19 mouse cellular contexts compared by ENCODE assay signal in the genomic region with DNA sequence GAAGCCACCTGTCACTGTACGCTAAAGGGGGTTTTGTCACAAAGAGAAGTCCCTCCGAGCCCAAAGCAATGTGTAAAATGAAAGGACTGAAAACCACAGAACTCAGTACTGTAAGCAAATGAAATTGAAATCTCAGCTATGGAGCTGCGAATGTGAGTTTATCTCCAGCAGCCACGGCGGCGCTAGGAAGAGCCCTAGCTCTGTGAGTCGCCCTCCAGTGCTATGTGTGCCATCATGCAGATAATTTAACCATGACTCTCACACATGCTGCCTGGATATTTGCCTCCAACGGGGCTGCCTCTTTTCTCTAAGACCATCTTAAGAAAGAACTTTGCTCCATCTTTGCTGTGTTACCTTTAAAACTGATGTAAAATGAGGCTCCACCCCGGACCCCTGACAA. TPM values are rescaled to one million over a fixed set of nuclear protein-coding genes. Genes with fewer than 3 reads are reported as not detected.
A peak's percentile ranks its signal among the peaks of the same experiment; 100 is the strongest.
DNase-seq lines count a peak whose midpoint lies in the region; ATAC-seq and TF ChIP-seq lines count a peak whose summit lies in the region.
"Had no signal": no experiment of that assay in that cellular context is flagged by ENCODE, and none has a peak within 500 bp of the region (broad histone marks: within the 10 kb centered on the region; RNA-seq: fewer than 3 reads in every experiment).

No protein-coding gene starts in this region.

- peak overlapping the region; percentile 37 for H3K4me2 ChIP-seq in heart, embryonic 14.5 days (ENCODE audit: low read length)
- H3K4me2 ChIP-seq: forebrain, embryonic 12.5 days; midbrain, embryonic 12.5 days; neural tube, embryonic 12.5 days had no signal

- H3K27me3 ChIP-seq in heart, embryonic 14.5 days (ENCODE audit: control insufficient read depth, insufficient read depth, low read length) = no peaks in the 10 kb centered on the region
- H3K27me3 ChIP-seq: forebrain, embryonic 12.5 days; midbrain, embryonic 12.5 days; neural tube, embryonic 12.5 days had no signal

- 0 out of 2 replicates have a peak, but pooled peaks have one; percentile 1 for TF ChIP-seq CTCF in cortical plate, adult 2 months (IDR thresholded peaks at IDR 0.05; ENCODE audit: extremely low read depth, insufficient read depth, low read length)

- H3K27ac ChIP-seq in heart, embryonic 14.5 days (replicated peaks in 1 of 2; ENCODE audit: control insufficient read depth in 1 of 2, insufficient read depth in 1 of 2, low read depth in 2 of 2, low read length in 2 of 2) = no peak overlapping the region
- H3K27ac ChIP-seq in cortical plate, adult 2 months (ENCODE audit: insufficient read depth, low read length) = no peak overlapping the region
- H3K27ac ChIP-seq: forebrain, embryonic 12.5 days; midbrain, embryonic 12.5 days; neural tube, embryonic 12.5 days had no signal

- no peak for TF ChIP-seq POLR2A in cortical plate, adult 2 months (IDR thresholded peaks at IDR 0.05; ENCODE audit: extremely low read depth, insufficient read depth, low read length)

- peaks cover 0 to 4% of the 10 kb centered on the region in 2 experiments; a peak in 1 of 4 replicates for H3K4me1 ChIP-seq in heart, embryonic 14.5 days (ENCODE audit: control insufficient read depth in 2 of 2, insufficient read depth in 2 of 2, low read length in 2 of 2)
- H3K4me1 ChIP-seq in cortical plate, adult 2 months (ENCODE audit: control insufficient read depth, insufficient read depth, low read length) = no peaks in the 10 kb centered on the region
- H3K4me1 ChIP-seq: forebrain, embryonic 12.5 days; midbrain, embryonic 12.5 days; neural tube, embryonic 12.5 days had no signal

- no peak for ATAC-seq in cerebellum, adult (ENCODE audit: insufficient number of reproducible peaks, low FRiP score, low TSS enrichment)
- no peak for ATAC-seq in heart, embryonic 14.5 days (ENCODE audit: insufficient number of reproducible peaks, insufficient read depth, low FRiP score, low read depth)
- ATAC-seq: CD4-positive, CD25-positive, alpha-beta regulatory T cell, adult 4 months; inflammation-experienced regulatory T-cells, adult 6 months had no signal

- H3K4me3 ChIP-seq in heart, embryonic 14.5 days (ENCODE audit: control insufficient read depth in 1 of 2, insufficient read depth in 1 of 2, low read depth in 1 of 2, low read length in 2 of 2) = no peak overlapping the region
- no peak overlapping the region for H3K4me3 ChIP-seq in cortical plate, adult 2 months (ENCODE audit: insufficient read depth, low read length)
- H3K4me3 ChIP-seq: forebrain, embryonic 12.5 days; midbrain, embryonic 12.5 days; neural tube, embryonic 12.5 days had no signal

- 40% methylated on average over 9 of the region's 9 CpGs for WGBS in heart, embryonic 14.5 days

- no peaks in the 10 kb centered on the region for H3K9me3 ChIP-seq in heart, embryonic 14.5 days (ENCODE audit: control insufficient read depth, low read length)
- H3K9me3 ChIP-seq: forebrain, embryonic 12.5 days; midbrain, embryonic 12.5 days; neural tube, embryonic 12.5 days had no signal

- no peaks in the 10 kb centered on the region for H3K36me3 ChIP-seq in heart, embryonic 14.5 days (ENCODE audit: control insufficient read depth, insufficient read depth, low read length)
- H3K36me3 ChIP-seq: forebrain, embryonic 12.5 days; midbrain, embryonic 12.5 days; neural tube, embryonic 12.5 days had no signal

- no peak overlapping the region for H3K9ac ChIP-seq in heart, embryonic 14.5 days (ENCODE audit: low read length)
- H3K9ac ChIP-seq: forebrain, embryonic 12.5 days; midbrain, embryonic 12.5 days; neural tube, embryonic 12.5 days had no signal

- intact Hi-C loops in left cerebral cortex, postnatal 4 days (cut with DNase I) = no loop called here

- DNase-seq in cerebellum, postnatal 10 days = peak; percentile 21 to 42
- no peak for DNase-seq in heart, adult 18-20 months
- DNase-seq in left cerebral cortex, postnatal 4 days = peak; percentile 8
- DNase-seq in left cerebral cortex, adult 8-10 months (ENCODE audit: low spot score in 2 of 2) = no peak
- no peak for DNase-seq in kidney, postnatal 14 days
- DNase-seq: layer of hippocampus, postnatal 36 days; lung, adult 2 months; lung, postnatal 4 days; thymus, adult 18-20 months had no signal

RNA-seq across cellular contexts. Expression of a gene that starts 16.5 kb away (rescaled TPM):
- 109 and 113 TPM in 2 replicates for polyA plus RNA-seq in heart, embryonic 14.5 days (2014; fragmentation: Nextera tagmentation; extraction: Ambion mirVana)
- total RNA-seq in heart, adult 18-20 months (2021) = 100 to 1,000 TPM; 154 to 164 TPM
- total RNA-seq in left cerebral cortex, postnatal 4 days (2021) = 10 to 100 TPM; 68.4 to 71.5 TPM
- total RNA-seq in left cerebral cortex, adult 8-10 months (2022) = 100 to 1,000 TPM; 113 to 133 (median 118) TPM
- 82.2 and 86.5 TPM in 2 replicates for polyA plus RNA-seq in cortical plate, adult 2 months (2012; rRNA removed)
- total RNA-seq: liver, adult 2 months had no signal
- polyA plus RNA-seq: kidney, embryonic 14.5 days; liver, adult 2 months had no signal

Comparison
In these comparisons a context has a peak if more than half of its experiments do, and no peak if none do; other contexts are left out.
1. DNase-seq: peak in cerebellum, postnatal 10 days (2 of 2) and left cerebral cortex, postnatal 4 days (single experiment); none in heart, adult 18-20 months (0 of 2), left cerebral cortex, adult 8-10 months (0 of 2) and kidney, postnatal 14 days (single experiment).